Comparison of ENCODE assay signal across 16 mouse cellular contexts in the genomic region with DNA sequence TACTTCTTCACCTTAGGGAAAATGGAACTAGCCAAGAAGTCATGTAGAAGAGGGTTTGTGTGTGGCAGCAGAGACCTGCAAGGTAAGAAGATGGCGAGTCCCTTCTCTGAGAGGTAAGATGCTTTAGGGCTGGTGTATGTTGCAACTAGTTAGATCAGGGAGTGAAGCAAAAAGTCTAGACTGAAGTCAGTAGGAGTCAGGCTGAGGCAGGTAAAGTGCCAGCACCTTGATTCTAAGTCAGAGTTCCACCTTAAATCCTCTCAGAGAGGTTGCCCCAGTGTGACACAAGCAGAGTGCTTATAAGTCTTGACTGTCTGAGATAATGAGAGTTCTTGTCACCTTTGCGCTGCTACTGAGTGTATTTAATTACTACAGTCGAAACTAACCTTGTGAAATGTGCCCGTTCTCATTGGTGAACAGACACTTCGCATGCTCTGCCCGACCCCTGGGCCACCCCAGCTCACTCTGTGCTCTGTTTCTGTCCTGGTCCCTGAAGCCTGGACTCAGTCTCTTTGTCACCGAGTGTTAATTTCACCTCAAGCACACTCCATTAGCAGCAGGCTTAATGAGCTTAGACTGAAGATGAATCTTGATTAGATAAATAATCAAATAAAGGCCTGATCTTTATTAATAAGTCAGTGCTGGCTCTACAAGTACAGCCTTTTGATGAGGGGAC. TPM values are rescaled to one million over a fixed set of nuclear protein-coding genes. Genes with fewer than 3 reads are reported as not detected.
"Had no signal": no experiment of that assay in that cellular context is flagged by ENCODE, and none has a peak within 500 bp of the region (broad histone marks: within the 10 kb centered on the region; RNA-seq: fewer than 3 reads in every experiment).

No protein-coding gene starts in this region.

- H3K4me1 ChIP-seq: stomach, embryonic 15.5 days had no signal

- H3K27me3 ChIP-seq: limb, embryonic 15.5 days; neural tube, embryonic 13.5 days; stomach, embryonic 15.5 days had no signal

- H3K4me2 ChIP-seq: limb, embryonic 15.5 days; liver, embryonic 11.5 days; lung, embryonic 14.5 days; neural tube, embryonic 13.5 days; stomach, embryonic 15.5 days had no signal

- ATAC-seq: intestine, embryonic 16.5 days had no signal

- H3K36me3 ChIP-seq: limb, embryonic 15.5 days; neural tube, embryonic 13.5 days; stomach, embryonic 15.5 days had no signal

- H3K9ac ChIP-seq: limb, embryonic 15.5 days; liver, embryonic 14.5 days; liver, postnatal 0 days; lung, embryonic 14.5 days; neural tube, embryonic 13.5 days; stomach, embryonic 15.5 days had no signal

- H3K4me3 ChIP-seq: left cerebral cortex, adult 2 months; limb, embryonic 15.5 days; myocyte; neural tube, embryonic 13.5 days; stomach, embryonic 15.5 days had no signal

- H3K27ac ChIP-seq: left cerebral cortex, adult 2 months; limb, embryonic 15.5 days; liver, embryonic 14.5 days; macrophage; neural tube, embryonic 13.5 days; stomach, embryonic 15.5 days had no signal

- H3K9me3 ChIP-seq: limb, embryonic 15.5 days; neural tube, embryonic 13.5 days; stomach, embryonic 15.5 days had no signal

- DNase-seq: spleen, adult 18-20 months; thymus, postnatal 25 days had no signal

RNA-seq across cellular contexts. Expression of gene Kbtbd12, which starts 49.0 kb away (rescaled TPM):
- total RNA-seq: monocyte, adult 5-6 weeks; neutrophil, adult 5-6 weeks had no signal
- polyA plus RNA-seq: limb, embryonic 11.5 days; lung, embryonic 14.5 days; neural tube, embryonic 13.5 days had no signal
